Mouse (Mus musculus) gastrocnemius, postnatal 36 days (tissue): ENCODE measurements around the gene Ccdc22. TPM values are rescaled to one million over a fixed set of nuclear protein-coding genes. Genes with fewer than 3 reads are reported as not detected.

Experiments used
- DNase-seq, 2 experiments: peaks; one replicate each; pipeline ENCODE4 v3.0.0; 2022
- intact Hi-C: fragments of 180-260 bp; cut with DNase I; formaldehyde crosslinking; loops from one replicate; pipeline ENCODE4 v1.15.1; 2025
- long read RNA-seq, 2 experiments: library from polyadenylated mRNA; stranded (forward); transcript quantifications; one replicate each; pipeline ENCODE4 v2.0.0; 2021
- total RNA-seq, 2 experiments: library from RNA; stranded (reverse); gene quantifications; 2 replicates each; pipeline ENCODE4 v1.2.3; 2021

Ccdc22 gene
- total RNA-seq: 10 to 100 TPM in 1 of 2 experiments, 1 to 10 TPM in 1; 9.8 to 11.5 TPM
- long read RNA-seq, experiment 1, transcript Ccdc22-201 (17 exons, 2,353 nt): major isoform, 10 of 13 reads
- long read RNA-seq, experiment 1, partial matches to known transcripts: 2 of 13 reads
- long read RNA-seq, experiment 1, other reads (novel, unspliced or antisense): 1 of 13 reads
- long read RNA-seq, experiment 2, transcript Ccdc22-201 (17 exons, 2,353 nt): major isoform, 21 of 21 reads
- long read RNA-seq, experiment 2, partial matches to known transcripts: 0 of 21 reads
- long read RNA-seq, experiment 2, other reads (novel, unspliced or antisense): 0 of 21 reads

DNA sequence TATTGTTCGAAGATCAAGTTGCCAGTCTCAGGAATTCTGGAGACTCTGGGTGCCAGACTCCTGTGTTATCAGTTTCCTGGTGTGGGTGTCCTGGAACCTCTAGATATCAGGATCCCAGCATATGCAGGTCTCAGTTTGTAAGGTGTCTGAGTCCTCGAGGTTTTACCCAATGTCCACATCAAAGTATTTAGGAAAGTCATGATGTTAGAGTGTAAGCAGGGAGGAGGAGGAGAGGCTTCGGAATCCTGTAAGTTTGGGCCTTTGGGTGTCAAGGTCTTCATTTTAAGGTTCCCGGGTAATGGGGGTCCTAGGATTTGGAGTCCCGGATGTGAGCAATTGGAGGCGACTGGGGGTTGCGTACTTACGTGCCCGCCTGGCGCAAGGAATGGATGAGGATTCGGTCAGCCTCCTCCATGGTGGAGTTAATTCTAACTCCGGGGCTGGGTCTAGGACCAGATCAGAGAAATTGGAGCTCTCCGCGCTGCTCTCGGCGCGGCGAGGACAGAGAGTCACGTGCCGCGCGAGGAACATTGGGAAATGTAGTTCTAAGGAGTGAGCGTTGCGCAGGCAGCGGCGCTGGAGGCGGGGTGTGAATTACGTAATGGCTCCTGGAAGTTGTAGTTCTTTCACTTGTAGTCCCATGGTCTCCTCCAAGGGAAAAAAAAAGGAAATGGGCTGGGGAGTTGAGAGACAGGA, at the start of gene Ccdc22:
TSS of gene Ccdc22 (minus strand) at position 639 of the 696 bp plus-strand sequence.
- intact Hi-C loops: no loop called here
- DNase-seq: peak; percentile 66 to 79

DNA sequence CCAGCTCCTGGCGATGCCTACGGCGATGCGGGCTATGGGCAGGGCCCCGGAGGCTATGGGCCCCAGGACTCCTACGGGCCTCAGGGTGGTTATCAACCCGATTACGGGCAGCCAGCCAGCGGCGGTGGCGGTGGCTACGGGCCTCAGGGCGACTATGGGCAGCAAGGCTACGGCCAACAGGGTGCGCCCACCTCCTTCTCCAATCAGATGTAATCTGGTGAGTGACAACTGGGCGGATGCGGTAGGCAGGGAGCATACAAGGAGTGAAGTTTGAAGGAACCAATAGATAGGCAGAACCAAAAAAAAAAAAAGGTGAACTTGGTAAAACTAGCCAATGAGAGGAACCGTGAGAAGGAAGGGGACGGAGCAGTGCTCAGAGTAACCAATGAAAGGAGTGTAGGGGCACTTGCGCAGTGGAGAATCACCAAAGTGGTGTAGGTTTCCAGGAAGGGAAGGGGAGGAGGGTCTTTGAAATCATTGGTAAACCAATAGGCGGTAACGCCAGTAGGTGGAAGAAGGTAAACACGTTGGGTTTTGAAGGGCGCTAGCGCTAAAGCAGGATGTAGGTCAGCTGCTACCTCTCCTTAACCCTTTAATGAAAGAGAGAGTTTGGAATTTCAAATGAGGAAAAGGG, 43.5 kb upstream of the Ccdc22 start:
- intact Hi-C loops: no loop called here
- peak; percentile 74 to 76 for DNase-seq

DNA sequence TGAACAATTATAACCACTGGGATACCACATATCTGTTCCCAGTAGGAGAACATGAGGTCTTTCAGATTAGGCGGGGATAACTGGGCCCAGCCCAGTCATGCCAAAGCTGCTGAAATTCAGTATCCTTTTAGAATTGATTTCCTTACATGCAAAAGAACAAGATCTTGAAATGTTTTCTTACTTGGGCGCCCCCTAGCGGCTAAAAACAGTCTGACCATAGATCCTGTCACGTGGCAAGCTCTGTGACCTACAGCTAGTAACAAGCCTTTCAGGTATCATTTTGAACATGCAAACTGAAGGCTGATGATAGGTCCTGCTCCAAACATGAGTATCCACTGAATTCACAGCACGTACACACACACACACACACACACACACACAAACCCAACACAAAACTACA, 40.0 kb upstream of the Ccdc22 start:
- peak; percentile 58 to 62 for DNase-seq
- intact Hi-C loops: loop anchor here (2.0 kb wide), 1 partner anchor 223 kb away; no protein-coding TSS in a partner anchor

DNA sequence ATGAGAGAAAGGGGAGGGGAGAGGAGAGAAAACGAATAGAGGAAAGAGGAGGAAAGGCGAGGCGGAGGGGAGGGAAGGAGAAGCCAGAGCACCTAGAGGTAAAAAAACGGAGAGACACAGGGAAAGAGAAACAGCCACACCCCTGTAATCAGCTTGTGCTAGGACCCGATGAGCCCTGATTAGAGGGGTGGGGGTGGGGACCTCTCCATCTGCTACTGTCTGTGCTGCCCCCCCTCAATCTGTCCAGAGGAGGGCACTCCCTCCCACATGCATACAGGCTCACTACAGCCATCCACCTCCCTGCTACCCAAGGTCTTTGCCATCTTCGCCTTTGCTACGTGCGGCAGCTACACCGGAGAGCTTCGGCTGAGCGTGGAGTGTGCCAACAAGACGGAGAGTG, 35.5 kb upstream of the Ccdc22 start:
- intact Hi-C loops: no loop called here

DNA sequence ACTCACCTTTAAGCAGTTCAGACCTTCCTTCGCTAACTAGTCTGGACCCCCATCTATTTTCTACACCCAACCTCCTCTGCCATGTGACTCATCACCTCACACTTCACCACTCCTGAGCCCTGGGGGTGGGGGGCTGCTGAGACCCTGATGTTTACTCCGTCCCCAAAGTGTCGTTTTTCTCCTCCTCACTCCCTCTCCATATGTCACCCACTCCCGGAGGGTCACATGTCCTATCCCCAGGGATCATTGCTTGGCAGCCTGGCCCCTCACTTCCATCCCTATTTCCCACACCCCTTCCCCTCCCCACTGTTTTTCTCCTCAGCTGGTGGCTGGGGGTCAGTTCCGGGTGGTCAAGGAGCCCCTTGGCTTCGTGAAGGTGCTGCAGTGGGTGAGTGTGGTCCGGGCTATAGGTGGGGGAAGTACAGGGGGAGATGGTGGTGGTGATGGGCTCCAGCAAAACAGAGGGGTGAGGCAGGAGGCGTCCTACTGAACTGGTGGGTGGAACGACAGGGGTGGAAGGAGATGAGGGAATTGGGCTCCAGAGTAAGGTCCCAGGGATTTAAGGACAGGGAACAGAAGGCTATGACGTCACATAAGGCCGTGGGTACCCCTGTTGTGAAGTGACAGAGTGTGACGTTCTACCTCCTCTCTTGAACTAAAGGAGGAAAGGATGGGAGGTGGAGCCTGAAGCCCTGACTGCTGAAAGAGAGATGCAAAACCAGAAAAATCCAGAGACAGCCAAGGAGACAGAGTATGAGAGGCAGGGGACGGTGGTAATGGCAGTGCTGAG, 34.4 kb upstream of the Ccdc22 start:
- intact Hi-C loops: loop anchor here (10.0 kb wide), 1 partner anchor 165 kb away; no protein-coding TSS in a partner anchor
- no peak for DNase-seq

More for the DNA sequence above, 35.5 kb upstream of the Ccdc22 start:
- DNase-seq: no peak

DNA sequence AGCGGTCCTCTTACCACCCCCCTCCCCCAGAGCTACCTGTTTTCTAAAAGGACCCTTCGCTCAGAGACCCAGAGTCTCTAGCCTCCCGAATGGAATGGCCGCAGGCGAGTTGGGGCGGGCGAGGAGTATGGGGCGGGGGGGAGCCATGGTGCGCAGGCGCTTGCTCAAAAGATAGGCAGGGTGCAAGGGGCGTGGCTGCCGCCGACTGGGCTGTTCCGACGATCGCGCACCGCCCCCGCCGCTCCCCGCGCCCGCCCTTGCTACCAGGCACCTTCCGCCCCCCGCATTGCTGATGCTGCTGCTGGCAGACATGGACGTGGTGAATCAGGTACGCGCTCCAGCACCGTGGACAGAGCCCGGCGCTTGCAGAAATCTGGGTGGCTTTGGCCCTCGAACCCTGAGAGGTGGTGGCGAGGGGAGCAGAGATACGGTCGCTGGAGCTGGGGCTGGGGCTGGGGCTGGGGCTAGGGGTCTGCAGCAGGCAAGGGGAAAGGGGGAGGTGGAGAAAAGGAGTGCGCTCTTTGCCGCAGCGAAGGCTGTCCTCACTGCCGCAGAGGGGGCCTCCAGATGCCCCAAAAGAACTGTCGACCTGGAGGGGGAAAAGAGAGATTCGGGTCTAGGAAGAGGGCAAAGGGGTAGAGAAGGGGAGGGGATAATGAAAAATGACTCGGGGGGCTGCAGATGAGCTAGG, 33.2 kb upstream of the Ccdc22 start, which contains the start of gene Syp:
TSS of gene Syp (plus strand) at position 71 of the 691 bp plus-strand sequence.
- DNase-seq: peak; percentile 21 to 43
- intact Hi-C loops: loop anchor here (10.0 kb wide), 1 partner anchor 164 kb away; no protein-coding TSS in a partner anchor

DNA sequence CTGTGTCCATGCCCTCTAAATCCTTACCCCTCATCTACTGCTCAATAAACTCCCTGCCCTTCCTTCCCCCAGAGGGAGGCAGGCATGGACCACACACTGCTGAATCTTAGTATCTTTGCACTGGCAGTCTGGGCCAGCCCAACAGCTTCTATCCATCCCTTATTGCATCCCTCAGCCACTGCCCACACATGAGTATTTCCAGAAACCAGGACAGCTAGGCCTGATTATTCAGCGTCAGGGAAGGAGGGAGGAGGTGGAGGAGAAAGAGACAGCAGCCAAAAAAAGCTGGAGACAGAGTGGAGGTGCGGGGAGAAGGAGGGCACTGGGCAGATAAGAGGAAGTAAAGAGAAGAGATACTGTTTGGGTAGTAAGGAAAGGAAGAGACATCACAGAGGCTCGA, 29.8 kb upstream of the Ccdc22 start:
- intact Hi-C loops: loop anchor here (10.0 kb wide), 1 partner anchor 160 kb away; no protein-coding TSS in a partner anchor
- no peak for DNase-seq

DNA sequence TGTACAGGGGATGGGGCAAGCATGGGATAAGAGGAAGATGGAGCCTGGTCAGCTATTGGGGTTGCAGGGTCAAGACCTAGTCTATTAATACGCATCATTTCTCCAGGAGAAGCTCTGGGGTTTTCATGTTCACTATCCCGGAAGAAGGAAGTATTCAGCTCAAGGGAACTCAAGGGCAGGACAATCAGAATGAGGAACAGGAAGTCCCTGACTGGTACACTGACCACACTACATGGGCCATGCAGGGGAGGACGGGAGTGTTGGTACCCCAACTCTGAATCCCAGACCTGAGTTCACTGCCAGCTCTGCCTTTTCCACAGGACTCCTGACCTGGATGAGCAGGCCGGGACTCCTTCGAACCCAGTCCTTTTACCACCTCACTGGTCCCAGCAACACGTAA, 27.2 kb upstream of the Ccdc22 start:
- DNase-seq: no peak
- intact Hi-C loops: loop anchor here (10.0 kb wide), 1 partner anchor 158 kb away; no protein-coding TSS in a partner anchor

DNA sequence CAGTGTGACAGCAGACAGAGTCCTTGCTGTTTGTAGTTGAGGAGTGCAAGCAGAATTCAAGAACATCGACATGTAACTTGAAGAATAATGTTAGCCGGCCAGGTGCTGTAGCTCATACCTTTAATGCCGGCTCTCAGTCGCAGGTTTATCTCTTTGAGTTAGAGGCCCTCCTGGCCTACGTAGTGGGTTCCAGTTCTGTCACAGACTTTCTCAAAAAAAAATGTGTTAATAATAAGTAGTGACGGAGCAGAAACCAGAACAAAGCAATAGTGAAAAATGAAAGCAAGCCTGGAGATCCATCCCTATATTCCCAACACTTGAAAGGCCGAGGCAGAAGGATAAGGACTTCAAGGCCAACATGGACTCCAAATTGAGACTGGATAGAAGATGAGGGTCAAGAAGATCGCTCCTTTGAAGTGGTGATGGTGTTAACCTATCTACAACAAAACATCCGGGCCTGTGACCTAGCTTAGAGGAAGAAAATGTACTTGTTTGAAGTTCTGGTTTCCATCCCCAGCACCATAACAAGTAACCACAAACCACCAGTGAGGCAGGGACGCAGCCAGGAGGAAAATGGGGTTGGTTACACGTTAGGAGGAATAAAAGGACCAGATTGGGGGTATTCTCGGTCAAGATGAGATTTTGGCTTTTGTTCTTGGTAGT, 12.7 kb upstream of the Ccdc22 start:
- intact Hi-C loops: no loop called here
- DNase-seq: no peak

DNA sequence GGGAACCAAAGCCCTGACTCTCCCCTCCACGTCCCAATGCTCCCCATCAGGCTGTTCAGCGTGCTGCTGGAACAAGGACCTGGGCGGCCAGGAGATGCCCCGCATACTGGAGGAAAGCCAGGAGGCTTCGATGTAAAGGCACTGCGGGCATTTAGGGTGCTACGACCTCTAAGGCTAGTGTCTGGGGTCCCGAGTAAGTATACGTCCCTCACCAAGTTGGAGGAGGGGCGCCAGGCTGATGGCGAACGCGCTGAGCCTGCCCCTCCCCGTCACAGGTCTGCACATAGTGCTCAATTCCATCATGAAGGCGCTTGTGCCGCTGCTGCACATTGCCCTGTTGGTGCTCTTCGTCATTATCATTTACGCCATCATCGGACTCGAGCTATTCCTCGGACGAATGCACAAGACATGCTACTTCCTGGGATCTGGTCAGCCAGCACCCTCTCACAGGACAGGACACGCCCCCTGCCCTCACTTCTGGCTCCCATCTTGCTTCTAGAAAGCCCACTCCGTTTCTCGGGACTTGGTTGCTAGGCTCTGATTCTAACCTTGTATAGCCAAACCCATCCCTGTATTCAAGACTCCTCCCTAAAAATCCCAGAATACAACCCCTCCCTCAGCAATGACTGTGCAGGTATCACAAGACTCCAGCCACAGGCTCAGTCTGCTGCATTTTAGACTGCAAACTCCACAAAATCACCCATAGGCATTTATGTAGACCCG, 5.4 kb upstream of the Ccdc22 start:
- DNase-seq: no peak
- intact Hi-C loops: no loop called here

DNA sequence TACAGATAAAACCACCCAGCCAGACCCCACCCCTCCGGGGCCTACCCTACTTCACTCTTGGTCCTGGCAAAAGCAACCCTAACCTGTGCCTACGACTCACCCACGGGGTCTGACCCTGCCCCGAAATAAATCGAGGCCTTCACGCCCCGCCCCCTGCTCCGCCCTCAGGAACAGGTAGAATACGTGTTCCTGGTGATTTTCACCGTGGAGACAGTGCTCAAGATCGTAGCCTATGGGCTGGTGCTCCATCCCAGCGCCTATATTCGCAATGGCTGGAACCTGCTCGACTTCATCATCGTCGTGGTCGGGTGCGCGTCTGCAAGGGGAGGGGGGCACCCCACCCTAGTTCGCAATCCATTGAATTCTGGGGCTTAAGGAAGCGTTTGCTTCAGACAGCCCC, 4.7 kb upstream of the Ccdc22 start:
- no peak for DNase-seq
- intact Hi-C loops: no loop called here

DNA sequence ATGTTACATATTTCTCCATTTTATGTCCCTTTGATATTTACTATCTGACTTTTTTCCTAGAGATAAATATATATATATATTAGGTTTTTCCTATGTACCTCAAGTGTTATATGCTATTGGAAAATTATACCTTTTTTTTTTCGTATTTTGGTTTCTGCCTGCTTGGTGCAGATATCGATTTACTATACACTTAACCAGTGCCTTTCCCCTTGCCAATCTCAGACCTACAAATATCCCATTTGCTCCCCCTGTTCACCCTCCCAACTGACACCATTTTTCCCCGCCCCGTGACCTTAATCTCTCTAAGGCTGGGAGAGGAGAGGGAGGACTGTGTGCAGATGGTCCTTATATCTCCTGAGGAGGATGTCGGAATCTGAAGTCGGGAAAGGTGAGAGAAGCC, 1.5 kb upstream of the Ccdc22 start, which contains the start of gene Cacna1f:
TSS of gene Cacna1f (plus strand) at position 301 of the 400 bp plus-strand sequence.
- no peak for DNase-seq
- intact Hi-C loops: no loop called here

DNA sequence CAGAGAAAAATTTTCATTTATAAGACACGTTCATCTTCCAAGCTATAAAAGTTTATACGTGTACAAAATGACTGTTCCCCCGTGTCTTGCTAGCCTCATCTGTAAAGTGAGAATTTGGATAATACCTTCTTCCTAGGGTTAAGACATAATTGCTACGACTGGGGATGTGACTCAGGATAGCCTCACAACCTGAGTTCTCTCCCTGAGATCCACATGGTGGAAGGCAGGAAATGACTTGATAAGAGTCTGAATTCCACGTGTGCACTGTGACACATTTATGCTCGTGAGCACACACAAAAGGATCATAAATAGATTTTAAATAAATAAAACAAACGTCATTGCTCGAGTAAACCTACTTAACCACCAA, 241 bp upstream of the Ccdc22 start:
- DNase-seq: no peak
- intact Hi-C loops: no loop called here

DNA sequence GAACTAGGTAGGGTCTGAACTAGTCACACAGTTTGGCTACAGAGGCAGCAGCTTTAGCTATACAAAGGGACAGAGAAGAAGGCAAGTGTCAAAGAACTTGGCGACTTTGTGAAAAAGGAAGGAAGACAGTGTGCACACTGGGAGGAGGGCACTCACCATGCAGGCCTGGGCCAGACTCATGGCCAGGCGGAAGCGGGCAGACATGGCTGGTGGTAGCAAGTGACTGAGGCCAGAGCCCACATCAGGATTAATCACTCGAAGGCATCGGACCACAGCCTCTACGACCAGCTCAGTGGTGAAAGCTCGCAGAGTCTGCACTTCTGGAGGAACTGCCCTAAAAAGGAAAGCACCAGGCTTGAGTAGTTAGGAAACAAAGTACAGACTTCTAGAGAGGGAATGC, 1.3 kb downstream of the Ccdc22 start:
- DNase-seq: no peak
- intact Hi-C loops: no loop called here

DNA sequence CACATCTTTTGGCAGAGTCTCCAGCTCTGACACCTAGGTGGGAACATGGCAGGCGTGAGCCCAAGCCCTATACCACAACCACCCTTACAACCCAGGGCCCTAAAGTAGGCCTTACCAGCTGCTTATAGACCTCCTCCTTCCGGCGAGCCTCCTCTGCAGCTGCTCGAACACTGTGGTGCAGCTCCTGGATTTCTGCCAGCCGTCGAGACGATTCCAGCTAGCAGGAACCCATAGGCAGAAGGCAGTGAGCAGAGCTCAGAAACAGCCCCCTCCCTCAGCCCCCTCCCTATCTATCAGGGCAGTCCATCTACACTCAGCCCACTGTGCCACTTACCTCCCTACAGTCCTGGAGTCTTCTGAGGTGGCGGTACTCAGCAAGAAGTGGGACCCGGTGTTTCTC, 9.9 kb downstream of the Ccdc22 start:
- DNase-seq: no peak

DNA sequence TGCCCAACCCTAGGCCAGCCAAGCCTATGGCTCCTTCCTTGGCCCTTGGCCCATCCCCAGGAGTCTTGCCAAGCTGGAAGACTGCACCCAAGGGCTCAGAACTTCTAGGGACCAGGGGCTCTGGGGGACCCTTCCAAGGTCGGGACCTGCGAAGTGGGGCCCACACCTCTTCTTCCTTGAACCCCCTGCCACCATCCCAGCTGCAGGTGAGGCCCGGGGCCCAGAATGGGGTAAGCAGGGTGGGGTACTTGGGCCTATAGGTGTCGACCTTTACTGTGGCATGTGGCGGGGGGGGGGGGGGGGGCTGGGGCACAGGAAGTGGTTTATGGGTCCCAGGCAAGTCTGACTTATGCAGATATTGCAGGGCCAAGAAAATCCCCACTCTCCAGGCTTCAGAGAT, 19.0 kb downstream of the Ccdc22 start:
- no peak for DNase-seq
- intact Hi-C loops: no loop called here

More for the DNA sequence above, 9.9 kb downstream of the Ccdc22 start:
- intact Hi-C loops: no loop called here

DNA sequence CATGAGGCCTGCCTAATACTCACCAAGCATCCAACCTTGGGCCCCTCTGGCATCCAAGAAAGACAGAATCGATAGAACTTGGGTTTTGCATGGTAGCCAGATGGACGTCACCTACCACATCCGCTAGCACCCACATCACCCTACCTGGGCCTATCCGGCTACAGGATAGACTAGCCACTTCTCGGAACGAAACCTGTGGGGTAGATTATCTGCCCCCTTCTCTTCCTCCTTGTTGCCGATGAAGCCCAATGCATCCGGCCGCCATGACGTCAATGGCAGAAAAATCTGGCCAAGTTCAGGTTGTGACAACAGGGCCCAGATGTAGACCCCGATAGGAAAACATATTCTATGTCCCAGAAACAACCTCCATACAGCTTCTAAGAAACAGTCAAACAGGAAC, 21.4 kb downstream of the Ccdc22 start:
- intact Hi-C loops: no loop called here

DNA sequence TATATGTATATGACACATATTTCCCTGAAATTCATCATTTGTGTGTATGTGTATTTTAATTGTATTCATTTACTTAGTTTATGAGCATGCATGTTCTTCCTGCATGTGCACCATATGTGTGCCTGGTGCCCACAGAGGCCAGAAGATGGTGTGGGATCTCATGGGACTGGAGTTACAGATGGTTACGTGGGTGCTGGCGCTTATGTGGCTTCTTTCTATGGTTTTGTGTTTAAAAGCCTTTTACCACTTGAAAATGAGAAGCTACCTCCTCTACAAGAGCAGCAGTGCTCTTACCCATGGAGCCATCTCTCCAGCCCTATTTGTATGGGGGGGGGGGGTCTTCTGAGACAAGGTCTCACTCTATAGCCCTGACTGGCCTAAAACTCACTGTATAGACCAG, 24.2 kb downstream of the Ccdc22 start:
- intact Hi-C loops: no loop called here
- no peak for DNase-seq

More for the DNA sequence above, 21.4 kb downstream of the Ccdc22 start:
- DNase-seq: no peak

DNA sequence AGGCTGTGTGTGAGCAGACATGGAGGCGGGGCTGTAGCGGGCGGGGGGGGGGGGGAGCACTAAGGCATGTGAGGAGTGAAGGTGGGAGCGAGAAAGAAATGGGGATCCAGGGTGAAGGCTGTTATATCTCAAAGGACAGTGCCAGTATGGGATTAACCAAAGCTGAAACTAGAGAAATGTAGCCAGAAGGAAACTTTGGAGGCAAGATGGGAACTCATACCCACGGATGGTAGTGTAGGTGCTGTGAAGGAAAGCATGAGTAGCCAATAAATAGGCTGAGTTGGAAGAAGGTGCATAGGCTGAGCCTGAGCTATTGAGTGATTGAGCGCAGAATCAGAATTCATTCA, 30.5 kb downstream of the Ccdc22 start:
- intact Hi-C loops: loop anchor here (10.0 kb wide), 1 partner anchor 120 kb away; the partner anchor contains the start of gene Gpkow
- no peak for DNase-seq
